Mouse (Mus musculus) monocyte, adult 5-6 weeks (primary cell): Measurements from ENCODE around the gene Mbnl1. TPM values are rescaled to one million over a fixed set of nuclear protein-coding genes. Genes with fewer than 3 reads are reported as not detected.

Experiments used
- ATAC-seq: fragments of 153-309, 156-312 bp; replicated peaks from 2 replicates; pipeline ENCODE4 v1.8.0; 2017; ENCODE audit warnings: mild to moderate bottlenecking; ENCODE audit not compliant: low TSS enrichment, insufficient number of reproducible peaks, severe bottlenecking, poor library complexity, low FRiP score
- total RNA-seq: library from RNA; stranded (forward); fragments of 200-1000, 200-491, 200-594 nt; gene quantifications from 3 replicates; pipeline ENCODE4 v1.2.3, GENCODE M21; 2017

Gene Mbnl1
- total RNA-seq, 1 experiment from 2014 or later = 804 TPM

DNA sequence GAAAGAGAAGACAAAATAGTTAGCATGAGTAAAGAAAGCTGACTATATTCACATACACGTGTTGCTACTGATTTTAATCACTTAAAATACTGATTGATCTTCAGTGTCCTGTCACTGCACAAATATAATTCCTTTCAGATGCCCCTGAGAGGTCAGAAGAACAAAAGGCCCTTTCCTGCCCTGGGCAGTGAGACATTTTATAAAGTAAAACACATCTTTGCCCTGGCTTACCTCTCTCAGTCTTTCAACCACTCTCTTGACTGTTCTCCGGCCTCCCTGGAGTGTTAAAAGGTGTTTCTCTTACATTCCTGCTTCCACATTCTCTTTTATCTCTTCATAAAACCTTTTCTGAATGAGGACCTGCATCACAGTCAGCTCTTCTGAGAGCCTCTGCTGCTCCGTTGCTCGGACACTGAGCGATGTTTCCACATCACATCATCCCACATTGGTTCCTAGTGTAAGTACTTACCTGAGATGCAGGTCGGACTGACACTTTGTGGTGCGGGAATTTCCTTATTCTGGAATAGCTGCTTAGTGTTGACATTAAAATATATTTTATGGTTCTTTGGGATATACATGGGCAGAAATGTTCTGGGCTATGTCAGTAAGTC, 85.7 kb downstream of the Mbnl1 start:
- ATAC-seq = no peak

DNA sequence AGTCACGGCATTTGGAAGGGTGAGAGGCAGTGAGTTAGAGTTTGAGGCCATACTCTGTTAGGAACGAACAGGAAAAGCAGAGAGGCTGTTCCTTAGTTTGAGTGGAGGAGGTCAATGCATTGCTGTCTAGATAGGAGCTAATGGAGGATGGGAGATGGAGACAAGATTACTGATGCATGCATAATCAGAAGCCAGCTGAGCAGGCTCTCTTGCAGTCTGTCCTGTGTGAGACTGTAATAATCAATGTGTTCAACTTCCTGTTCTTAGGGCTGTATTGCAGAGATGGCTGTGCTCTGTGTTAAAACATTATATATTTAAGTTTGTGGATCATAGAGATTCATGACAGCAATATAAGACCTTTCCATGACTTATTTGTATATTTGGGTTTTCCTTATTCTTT, 87.1 kb downstream of the Mbnl1 start:
- ATAC-seq = no peak

- no peak for ATAC-seq
These were observed 91.1 kb downstream of the Mbnl1 start for GRCm38 (mm10) chr3:60563529-60564243.

GRCm38 (mm10) chr3:60564244-60564643, 91.6 kb downstream of the Mbnl1 start:
- ATAC-seq = no peak

DNA sequence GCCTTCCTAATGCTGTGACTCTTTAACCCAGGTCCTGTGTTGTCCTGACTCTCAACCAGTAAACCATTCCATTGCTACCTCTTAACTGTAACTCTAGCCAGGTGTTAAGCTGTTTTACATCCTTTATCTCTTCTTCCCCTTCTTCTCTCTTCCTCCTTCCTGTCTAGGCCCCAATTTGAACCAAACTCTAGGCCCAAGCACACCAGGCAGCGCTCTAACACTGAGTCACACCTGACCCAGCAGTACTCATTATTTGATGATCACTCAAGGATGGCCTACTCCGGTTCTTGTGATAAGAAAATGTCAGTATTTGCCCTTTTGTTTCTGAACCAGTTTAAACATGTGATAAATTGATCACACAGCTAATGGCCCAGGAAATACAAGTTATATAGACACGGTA, 92.6 kb downstream of the Mbnl1 start:
- ATAC-seq = no peak

DNA sequence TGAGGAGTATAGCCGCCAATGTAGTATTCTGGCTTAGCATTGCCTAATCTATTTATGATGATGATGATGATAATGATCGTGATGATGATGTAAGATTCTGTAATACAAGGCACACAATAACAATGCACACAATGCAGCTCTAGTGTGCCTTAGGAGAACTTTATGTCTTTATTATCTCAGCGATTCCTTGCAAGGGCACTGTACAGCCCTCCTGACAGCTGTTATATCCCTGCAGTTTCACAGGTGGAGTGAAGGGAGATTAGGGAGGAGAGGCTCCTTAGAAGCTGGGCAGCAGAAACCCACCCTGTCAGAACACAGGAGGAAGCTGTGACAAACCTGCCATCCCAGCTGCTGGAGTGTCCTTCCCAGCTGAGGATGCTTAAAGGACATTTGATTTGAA, 93.3 kb downstream of the Mbnl1 start:
- ATAC-seq = no peak

DNA sequence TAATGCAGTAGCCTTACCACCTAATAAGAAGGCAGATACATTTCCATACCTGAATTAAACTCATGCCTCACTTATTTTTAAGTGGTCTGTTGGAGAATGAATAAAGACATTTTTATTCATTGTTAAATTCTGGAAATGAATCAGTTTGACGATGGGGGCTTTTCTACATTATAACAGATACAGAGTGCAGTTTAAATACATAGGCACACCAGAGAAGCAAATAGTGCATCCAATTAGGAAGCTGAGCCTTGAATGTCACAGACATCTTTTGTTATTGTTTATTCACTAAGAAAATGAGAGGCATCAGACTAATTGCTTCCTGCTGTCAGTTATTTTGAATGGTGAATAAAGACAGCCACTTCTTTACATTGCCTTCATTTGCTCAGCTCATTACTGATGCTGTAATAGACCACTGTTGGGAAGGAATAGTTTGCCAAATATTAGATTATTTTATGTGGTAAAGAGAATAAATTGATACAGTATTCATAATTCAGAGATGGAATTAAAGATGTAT, 95.6 kb downstream of the Mbnl1 start:
- ATAC-seq = no peak

DNA sequence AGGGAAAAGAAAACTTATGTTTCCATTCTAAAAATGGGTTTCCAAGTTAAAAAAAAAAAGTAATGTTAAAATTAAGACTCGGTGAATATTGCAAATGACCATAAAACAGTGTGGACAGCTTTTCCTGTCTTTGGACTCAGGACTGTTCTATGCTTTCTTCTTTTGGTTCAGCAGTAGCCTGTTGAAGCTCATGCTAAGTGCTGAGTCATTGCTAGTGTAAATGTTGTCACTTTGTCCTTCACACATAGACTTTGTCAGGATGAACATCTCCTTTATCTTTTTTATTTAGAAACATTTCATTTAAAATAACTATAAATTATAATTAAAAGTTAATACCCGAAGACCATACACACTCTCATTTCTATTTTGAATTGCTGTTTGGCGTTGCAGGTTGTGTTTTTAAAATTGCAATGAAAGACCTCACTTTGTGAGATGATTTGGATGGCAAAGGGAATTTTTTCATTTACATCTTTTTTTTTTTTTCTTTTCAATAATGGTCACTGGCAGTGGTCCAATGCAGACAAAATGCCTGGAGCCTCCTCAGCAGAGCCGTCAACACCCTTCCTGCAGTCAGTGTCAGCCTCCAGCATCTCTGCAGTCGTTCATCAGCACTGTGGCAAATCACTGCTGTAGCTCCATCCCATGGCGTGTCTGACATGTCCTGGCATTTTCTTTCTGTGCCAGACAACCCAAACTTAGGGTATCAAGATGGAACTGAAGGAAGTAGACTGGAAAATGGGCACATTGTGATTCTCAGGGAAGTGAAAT, 96.4 kb downstream of the Mbnl1 start:
- ATAC-seq = no peak

DNA sequence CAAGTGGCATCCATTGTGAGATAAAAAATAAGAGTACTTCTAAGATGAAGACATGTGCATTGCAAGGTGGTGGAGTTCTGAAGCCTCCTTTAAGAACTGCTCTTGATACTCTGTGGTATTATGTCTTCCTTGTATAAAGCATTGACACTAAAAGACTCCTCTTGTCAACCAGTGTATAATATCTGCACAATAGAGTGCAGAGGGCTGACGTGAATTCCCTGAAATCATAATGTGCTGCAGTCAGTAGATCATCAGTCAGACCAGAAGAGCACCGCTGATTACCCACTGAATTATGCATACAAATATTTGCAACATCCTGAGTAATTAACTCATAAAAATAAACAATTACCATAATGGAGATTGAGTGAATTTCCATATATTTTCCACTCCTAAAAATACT, 97.2 kb downstream of the Mbnl1 start:
- ATAC-seq = no peak

- ATAC-seq = peak; percentile 71
These were observed 97.9 kb downstream of the Mbnl1 start for GRCm38 (mm10) chr3:60570491-60571022.

DNA sequence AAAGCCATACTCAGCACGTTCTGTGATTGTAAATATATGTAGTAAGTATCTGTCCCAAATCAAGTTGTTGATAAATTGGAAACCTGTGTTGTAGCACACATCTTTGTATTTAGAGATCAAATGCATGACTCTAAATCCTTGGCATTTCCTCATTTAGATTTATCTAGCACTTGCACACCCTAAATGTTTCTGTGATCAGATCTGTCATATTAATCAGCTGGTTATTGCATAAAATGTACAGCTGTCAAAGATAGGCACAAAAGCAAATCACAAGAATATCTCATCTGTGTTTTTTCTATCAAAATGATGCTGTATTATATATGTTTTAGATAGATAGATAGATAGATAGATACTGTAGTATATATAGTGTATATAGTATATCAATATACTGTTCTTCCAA, 98.9 kb downstream of the Mbnl1 start:
- no peak for ATAC-seq

DNA sequence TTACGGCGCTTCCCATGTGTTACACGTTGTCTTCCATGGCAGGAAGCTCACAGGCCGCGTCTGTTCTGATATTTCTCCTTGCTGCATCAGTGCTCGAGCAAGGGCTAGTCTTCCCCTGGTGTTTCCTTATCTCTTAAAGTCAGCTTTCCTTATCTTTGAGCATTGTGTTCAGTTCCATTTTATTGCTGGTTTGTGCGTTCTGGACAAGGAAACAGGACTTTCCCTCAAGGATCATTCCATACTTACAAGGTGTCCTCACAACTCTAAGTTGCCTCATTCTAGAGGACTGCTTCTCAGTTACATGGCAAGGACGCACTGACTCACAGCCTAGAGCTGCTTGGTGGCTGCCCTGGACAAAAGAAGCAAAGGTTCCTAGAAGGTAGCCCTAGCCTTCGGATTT, 101.6 kb downstream of the Mbnl1 start:
- no peak for ATAC-seq

DNA sequence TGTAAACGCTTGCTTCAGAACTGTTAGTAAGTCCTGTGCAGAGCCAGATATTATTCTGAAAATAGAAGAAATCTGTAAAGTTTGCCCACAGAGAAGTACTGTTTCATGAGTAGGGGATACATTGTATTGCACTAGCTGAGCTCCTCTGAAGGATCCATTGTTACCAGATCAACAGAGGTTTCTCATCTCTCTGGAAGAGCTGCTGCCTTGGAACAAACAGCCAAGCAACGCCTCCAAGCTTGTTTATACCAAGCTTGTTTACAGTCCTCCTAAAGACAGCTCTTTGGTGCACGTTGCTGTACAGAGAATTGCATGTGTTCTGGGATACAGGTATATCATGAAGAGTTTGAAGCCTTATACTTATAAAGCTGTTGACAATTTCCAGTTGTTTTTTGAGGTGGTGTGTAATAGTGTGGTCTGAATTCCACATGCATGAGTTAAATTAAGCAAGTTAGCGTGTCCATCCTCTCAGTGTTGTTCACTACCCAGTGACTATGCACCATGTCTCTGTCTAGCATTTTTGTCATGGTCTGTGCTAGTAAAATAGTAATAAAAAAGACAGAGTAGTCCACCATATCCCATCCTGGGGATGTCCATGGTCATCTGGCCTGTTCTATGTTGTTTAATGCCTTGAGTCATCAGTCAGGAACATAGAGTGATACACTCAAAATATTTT, 102.4 kb downstream of the Mbnl1 start:
- no peak for ATAC-seq

GRCm38 (mm10) chr3:60575945-60576344, 103.3 kb downstream of the Mbnl1 start:
- no peak for ATAC-seq

- no peak for ATAC-seq
These were observed 103.9 kb downstream of the Mbnl1 start for GRCm38 (mm10) chr3:60576366-60577046.

DNA sequence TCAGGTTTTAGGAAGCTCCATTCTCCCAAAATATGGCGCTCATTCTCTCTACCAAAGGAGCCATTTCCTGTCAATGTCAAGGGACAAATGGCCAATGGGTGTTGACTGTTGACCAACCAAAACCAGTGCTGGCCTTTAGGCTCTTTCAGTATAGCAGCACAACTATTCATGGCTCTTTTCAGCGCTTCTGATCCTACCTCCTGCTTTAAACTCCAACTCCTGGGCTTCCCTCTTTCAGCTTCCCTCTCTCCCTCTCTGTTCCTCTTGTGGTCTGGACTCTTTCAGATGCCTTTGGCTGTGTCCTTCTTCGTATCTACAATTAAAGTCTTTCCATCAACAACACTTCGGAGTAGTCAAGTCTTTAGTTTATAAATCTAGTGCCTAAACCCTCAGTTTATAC, 107.2 kb downstream of the Mbnl1 start:
- ATAC-seq = no peak

DNA sequence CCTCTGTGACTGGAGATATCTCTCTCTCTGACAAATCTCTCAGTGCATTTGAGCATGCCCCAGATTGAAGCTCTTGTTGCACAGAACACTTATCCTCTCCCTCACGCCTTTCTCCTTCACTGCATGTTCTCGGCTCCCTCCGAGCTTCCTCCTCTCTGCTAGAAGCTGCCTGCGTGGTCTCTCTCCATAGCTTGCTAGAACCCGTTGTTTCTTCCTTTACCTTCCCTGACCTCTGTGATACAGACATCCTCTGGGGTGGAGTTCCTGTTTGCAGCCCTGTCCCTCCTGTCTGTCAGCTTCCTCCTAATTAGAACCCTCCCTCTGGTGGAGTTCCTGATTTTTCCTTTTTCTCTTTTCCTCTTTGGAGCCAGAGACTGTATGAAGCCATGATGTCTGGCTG, 108.1 kb downstream of the Mbnl1 start:
- peak; percentile 78 for ATAC-seq

- ATAC-seq = no peak; the same call in 1 of the 2 replicates
These were observed 109.5 kb downstream of the Mbnl1 start for GRCm38 (mm10) chr3:60582154-60582553.
